Mouse (Mus musculus) left cerebral cortex, adult 2 months (tissue): ENCODE results near the gene Fam167b. TPM values are rescaled to one million over a fixed set of nuclear protein-coding genes. Genes with fewer than 3 reads are reported as not detected.

Experiments used
- DNase-seq, 2 experiments: peaks; one replicate each; pipeline ENCODE4 v3.0.0; 2021 to 2022; ENCODE audit warnings: low spot score in 2 of 2, mixed read lengths in 1 of 2; ENCODE audit errors: extremely low spot score in 1 of 2
- H3K27ac ChIP-seq: fragments of 200-600 bp; 2 replicates; pipeline ENCODE4 v1.8.1; 2022
- H3K4me3 ChIP-seq: fragments of 200-600 bp; 2 replicates; pipeline ENCODE4 v1.8.1; 2022
- CTCF ChIP-seq: fragments of 200-600 bp; IDR thresholded peaks from 2 replicates; pipeline ENCODE4 v1.8.1; 2022; ENCODE audit warnings: antibody characterized with exemption, mild to moderate bottlenecking, moderate library complexity
- intact Hi-C: fragments of 180-260 bp; cut with DNase I; formaldehyde crosslinking; loops from one replicate; pipeline ENCODE4 v1.15.1; 2025
- total RNA-seq, 2 experiments: library from RNA; stranded (reverse); gene quantifications; 2 replicates each; pipeline ENCODE4 v1.2.3; 2021

Fam167b gene
- total RNA-seq, 2 experiments from 2014 or later, result 0.40 to 0.77 TPM

DNA sequence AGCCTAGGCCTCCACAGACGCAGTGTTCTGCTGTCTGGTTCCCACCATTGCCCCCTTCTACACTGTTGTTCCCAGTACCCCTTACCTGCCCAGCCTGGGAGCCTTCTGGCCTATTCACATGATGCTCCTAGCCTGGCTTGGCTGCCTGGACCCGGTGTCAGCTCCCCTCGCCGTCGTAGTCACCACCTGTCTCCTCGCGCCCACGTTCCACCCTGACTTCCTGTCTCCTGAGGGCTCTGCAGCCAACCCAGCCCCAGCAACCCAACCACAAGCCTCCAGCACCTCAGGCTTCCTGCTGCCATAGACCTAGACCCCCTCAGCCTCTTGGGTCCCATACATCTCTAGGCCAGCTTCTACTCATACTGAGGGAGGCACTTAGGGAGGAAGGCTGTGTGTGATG is 4.9 kb downstream of the Fam167b start, which contains the start of gene Lck:
Lck (minus strand) TSS at position 212 of the 400 bp plus-strand sequence.
- intact Hi-C loops, result no loop called here
- TF ChIP-seq CTCF, result no peak

DNA sequence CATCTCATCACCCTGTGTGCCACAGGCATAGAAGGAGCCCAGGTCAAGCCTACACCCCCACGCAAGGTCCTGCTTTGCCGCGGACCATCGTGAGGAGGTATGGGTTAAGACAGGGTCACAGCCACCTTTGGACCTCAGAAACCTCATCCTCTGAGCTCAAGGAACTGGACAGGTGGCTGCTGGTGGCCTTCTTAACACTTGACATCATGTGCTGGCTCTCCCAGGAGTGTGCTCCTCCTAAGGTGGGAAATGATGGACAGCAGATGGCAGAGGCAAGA is 5.3 kb downstream of the Fam167b start:
- Histone ChIP-seq H3K4me3 (no peak overlapping the region), H3K27ac (no peak overlapping the region)
- intact Hi-C loops, result no loop called here
- DNase-seq, result no peak
- TF ChIP-seq CTCF, result no peak

More for the DNA sequence above, 4.9 kb downstream of the Fam167b start, which contains the start of gene Lck:
- DNase-seq, result no peak
- Histone ChIP-seq H3K4me3 (no peak within 1 kb of the TSS), H3K27ac (no peak within 1 kb of the TSS)

DNA sequence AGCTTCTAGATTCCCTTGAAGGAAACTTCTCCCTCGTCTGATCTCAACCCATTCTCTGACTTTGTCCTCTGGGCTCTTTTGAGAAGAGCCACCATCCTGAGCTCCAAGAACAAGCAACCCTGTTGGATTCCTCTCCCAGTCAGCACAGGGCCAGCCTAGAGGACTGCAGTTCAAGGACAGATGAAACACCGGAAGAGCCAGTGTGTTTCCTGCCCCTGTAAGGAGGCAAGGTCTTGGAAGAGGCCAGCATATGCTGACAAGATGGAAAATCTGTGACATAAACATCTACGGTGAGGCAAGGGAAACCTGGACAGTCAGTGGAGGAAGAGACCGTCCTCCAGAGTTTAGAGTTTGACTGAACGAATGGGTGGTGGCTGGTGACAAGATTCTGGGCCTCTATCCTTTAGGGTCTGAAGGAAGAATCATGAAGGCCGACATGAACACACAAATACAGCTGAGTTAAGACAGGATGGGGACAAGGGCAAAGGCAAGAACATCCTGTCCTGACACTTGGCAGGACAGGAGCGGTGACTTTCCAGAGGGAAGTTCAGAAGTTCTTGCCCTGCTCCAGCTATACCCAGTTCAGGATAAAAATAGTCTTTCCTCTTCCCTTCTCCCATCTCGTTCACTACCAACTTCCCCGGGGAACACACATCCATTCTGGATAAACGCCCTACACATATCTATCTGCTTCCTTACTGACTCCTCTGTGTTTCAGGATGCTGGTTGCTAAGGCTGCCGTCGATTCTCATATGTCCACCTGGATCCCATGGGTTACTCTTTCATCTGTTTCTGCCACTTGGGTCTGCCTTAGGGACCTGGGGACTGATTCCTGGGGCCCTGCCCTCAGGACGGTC is 5.9 kb downstream of the Fam167b start:
- no peak for DNase-seq
- intact Hi-C loops, result no loop called here
- no peak for TF ChIP-seq CTCF
- Histone ChIP-seq H3K4me3 (no peak overlapping the region), H3K27ac (no peak overlapping the region)

DNA sequence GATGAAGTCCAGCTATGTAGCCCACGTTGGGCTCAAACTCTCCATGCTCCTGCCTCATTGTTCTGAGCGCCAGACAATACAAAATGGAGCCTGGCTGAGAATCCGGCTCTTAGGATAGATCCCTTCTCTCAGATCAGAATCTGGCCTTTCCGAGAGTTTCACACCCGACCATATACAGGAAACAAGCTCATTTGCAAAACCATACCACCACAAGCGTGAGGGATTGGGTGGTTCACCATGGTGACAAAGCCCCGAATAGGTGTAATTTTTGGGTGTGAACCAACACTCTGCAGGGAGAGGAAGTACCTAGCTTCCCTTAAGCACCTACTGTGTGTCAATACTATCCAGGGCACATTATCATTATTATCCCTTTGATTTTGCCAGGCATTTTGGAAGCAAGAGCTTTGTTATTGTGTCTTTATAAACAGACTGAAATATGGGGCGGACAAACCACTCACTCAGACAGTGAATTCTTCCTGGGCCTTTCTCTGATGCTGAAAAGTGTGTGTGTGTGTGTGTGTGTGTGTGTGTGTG is 6.7 kb downstream of the Fam167b start:
- Histone ChIP-seq H3K27ac (no peak overlapping the region), H3K4me3 (no peak overlapping the region)
- intact Hi-C loops, result no loop called here
- no peak for TF ChIP-seq CTCF
- DNase-seq, result no peak

DNA sequence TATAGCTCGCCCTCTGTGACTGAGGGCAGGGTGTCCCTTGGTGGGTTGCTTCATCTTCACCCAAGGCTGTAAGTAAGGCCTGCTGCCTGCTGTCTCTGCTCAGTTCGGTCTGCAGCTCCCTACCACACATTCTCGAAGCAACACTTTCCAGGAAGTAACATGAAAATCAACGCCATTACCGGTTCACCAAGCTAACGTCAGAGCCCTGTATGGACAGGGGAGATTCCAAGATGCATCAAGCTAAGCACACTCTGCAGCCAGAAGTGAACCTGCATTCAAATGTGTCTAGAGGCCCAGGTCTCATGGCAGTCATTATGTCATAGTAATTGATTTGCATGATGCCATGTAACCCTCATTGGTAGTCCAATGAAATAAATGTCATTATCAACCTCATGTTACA is 8.3 kb downstream of the Fam167b start:
- DNase-seq, result no peak
- Histone ChIP-seq H3K4me3 (no peak overlapping the region), H3K27ac (no peak overlapping the region)
- no peak for TF ChIP-seq CTCF
- intact Hi-C loops, result no loop called here

DNA sequence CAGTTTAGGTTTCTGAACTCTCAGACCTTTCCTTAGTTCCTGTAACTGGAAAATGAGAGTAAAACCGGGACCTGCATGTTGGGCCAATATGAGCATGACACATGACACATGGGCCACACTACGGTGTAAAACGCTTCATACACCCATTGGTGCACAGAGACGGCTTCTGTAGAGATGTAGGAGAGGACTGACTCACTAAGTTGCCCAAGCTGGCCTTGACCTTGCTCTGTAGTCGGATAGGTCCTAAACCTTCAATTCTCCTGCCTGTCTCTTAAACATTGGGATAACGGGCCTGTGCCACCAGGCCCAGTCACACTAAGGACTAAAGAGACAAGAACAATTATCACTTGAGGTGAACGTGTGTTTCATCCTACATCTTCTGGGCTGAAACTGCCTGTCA is 10.0 kb downstream of the Fam167b start:
- intact Hi-C loops, result no loop called here
- DNase-seq, result no peak
- TF ChIP-seq CTCF, result no peak
- Histone ChIP-seq H3K4me3 (no peak overlapping the region), H3K27ac (no peak overlapping the region)

DNA sequence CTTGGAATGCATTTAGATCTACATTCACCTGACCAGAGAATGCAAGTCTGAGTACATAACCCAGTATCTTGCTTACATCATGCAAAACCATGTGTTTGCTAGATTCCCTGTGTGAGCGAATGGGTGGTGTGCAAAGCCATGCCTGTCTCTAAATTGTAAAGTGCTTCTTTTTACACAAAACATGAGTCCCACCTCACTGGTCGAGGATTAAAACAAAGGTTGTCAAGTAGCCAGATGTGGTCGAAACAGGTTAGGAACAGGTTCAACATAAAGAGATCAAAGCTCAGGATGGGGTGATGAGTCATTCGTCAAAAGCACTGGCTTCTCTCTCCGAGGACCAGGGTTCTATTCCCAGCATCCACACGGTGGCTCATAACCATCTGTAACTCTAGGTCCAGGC is 13.2 kb downstream of the Fam167b start:
- no peak for DNase-seq
- TF ChIP-seq CTCF, result no peak
- Histone ChIP-seq H3K4me3 (no peak overlapping the region), H3K27ac (no peak overlapping the region)
- intact Hi-C loops, result no loop called here

DNA sequence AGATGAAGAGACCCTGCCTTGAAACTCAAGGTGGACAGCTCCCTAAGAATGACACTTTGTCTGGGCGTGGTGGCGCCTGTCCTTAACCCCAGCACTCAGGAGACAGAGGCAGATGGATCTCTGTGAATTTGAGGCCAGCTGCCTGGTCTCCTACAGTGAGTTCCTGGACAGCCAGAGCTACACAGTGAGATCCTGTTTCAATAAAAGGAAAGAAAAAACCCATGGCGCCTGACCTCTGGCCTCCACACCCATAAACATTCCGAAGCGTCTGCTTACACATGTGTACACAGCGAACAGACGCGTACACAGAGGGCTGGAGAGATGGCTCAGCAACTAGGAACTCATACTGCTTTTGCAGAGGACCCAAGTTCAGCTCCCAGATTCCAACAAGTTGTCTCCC is 14.6 kb downstream of the Fam167b start:
- H3K27ac ChIP-seq, result no peak overlapping the region
- intact Hi-C loops, result no loop called here
- TF ChIP-seq CTCF, result no peak
- DNase-seq, result no peak
- H3K4me3 ChIP-seq, result no peak overlapping the region

DNA sequence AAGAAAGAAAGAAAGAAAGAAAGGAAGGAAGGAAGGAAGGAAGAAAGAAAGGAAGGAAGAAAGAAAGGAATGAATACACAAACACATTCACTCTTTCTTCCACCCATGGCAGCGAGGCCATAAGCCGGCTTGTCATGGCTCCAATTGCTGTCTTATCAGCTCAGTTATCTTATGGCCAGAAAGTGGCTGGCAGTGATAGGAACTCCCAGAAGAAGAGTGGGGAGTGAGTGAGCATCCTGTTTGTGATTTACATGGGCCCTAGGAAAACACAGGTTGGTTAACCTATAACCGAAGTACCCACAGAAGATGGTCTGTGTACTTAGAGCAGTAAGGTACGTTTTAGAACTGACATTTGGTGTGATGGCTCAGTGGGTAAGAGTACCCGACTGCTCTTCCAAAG is 17.2 kb downstream of the Fam167b start:
- no peak for DNase-seq
- Histone ChIP-seq H3K4me3 (no peak overlapping the region), H3K27ac (no peak overlapping the region)
- TF ChIP-seq CTCF, result no peak
- intact Hi-C loops, result no loop called here

DNA sequence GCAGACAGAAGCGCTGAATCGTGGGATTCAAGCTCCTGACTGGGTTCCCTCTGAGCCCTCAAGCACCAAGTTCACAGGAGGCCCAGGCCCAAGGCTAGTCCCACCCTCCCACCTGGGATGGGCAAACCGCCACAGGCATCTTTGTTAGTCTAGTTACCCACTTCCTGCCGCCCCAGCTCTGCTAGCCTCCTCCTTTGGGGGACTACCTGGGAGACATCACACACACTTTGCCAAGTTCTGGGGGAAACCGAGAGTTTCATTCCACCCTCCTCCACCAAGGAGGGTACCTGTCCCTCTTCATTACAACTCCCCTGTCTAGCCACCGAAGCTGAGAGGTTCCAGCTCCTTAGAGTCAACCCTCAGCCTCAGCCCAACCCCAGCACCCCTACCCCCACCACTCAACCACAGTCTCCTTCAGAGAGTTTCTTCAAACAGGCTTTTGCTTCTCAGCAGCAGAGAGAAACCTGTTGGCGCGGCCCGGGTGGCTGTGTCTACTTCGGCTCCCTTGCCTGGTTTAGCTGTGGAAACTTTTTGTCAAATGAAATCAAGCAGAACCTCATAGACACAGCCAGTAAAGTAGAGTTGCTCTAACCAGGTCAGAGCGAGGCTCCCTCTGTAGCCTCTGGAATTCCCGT is 19.9 kb downstream of the Fam167b start:
- TF ChIP-seq CTCF, result no peak
- intact Hi-C loops, result no loop called here
- no peak overlapping the region for H3K27ac ChIP-seq
- no peak overlapping the region for H3K4me3 ChIP-seq
- DNase-seq, result no peak

DNA sequence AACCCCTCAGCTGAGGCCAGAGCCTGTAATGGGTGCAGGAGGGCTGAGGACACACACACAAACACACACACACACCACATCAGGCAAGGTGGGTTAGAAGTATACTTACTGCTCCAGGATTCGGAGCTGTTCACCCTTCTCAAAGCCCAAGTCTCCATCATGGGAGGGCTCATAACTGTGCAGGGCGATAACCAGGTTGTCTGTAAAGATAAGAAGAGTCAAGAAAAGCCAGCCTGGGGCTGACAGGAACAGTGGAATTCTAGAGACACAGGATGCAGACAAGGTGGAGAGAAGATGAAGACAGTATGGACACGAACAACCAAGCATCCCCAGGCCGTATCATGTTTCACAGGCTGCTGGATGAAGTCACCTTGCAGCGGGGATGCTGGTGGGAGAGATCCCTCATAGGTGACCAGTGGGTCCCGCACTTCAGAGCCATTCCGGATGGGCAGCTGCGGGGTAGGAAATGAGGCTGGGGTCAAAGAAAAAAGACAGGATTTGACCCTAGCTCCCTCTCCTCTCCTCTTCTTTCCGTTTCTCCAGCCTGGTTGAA is 21.0 kb downstream of the Fam167b start:
- intact Hi-C loops, result no loop called here
- Histone ChIP-seq H3K27ac (no peak overlapping the region), H3K4me3 (no peak overlapping the region)
- no peak for DNase-seq
- no peak for TF ChIP-seq CTCF

DNA sequence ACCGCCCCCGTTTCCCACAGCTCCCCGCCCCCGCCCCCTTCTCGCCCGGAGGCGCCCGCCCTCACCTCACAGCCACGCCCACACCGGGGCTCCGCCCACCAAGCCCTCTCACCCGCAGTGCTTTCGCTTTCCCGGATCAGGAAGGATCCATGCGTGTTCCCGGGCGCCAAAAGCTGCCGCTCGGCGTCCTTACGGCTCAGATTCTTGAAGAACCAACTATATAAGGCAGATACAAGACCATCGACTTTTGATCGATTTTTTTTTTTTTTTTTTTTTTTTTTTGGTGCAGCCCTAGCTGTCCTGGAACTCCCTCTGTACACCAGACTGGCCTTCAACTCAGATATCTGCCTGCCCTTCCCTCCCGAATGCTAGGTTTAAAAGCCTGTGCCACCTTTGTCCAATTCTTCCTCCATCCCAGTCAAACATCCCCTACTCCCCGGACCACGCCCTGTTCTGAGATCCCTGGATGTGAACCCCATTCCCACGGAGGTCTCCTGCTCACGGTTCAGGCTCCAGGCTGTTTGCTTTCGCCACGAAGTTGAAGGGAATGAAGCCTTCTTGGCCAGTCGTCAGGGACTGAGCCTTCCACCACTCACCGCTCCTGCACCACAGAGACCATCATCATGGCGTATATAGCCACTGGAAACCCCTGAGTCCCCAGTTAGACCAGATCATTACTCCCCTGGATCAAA is 21.7 kb downstream of the Fam167b start:
- intact Hi-C loops, result no loop called here
- no peak for TF ChIP-seq CTCF
- peak; percentile 74 to 79 for DNase-seq
- H3K27ac ChIP-seq, result peak overlapping the region; percentile 52
- H3K4me3 ChIP-seq, result peak overlapping the region; percentile 57
